Mouse (Mus musculus) thymus, postnatal 14 days (tissue): ENCODE measurements around the gene Thap8.
"Not testable (repeated sequence)": the region's sequence is repeated elsewhere in the genome, so short reads cannot be mapped to it uniquely, and the experiment has no call there.

Source experiments
- DNase-seq: peaks from one replicate; pipeline ENCODE4 v3.0.0; 2021

The Thap8 gene

GRCm38 (mm10) chr7:30279951-30280669 lies at the start of gene Thap8, which contains the start of gene Wdr62:
Gene Thap8 (plus strand): TSS chr7:30280094.
Gene Wdr62 (minus strand): TSS chr7:30280419.
- peak; percentile 92 for DNase-seq

DNA sequence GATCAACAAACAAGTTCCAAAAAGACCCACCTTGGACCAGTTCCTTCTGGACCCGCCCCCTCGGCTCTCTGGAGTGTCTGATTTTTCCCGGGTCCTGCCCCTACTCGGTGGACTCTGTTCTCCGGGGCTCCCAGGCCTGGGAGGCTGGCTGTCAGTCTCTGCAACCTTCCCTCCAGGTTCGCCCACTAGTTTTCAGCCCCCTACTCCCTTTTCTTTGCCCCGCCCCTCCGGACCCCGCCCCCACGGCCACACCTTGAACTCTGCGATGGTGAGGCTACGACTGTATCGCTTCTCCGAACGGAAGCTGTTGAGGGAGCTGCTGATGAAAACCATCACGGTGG lies 48.6 kb upstream of the Thap8 start:
- no peak for DNase-seq

GRCm38 (mm10) chr7:30231669-30232454 lies 48.0 kb upstream of the Thap8 start, which contains the start of the genes Polr2i and Tbcb:
Gene Polr2i (plus strand): TSS chr7:30231948.
Gene Tbcb (minus strand): TSS chr7:30232272.
- peak; percentile 96 for DNase-seq

GRCm38 (mm10) chr7:30232631-30233148 lies 47.2 kb upstream of the Thap8 start:
- DNase-seq: peak; percentile 69

DNA sequence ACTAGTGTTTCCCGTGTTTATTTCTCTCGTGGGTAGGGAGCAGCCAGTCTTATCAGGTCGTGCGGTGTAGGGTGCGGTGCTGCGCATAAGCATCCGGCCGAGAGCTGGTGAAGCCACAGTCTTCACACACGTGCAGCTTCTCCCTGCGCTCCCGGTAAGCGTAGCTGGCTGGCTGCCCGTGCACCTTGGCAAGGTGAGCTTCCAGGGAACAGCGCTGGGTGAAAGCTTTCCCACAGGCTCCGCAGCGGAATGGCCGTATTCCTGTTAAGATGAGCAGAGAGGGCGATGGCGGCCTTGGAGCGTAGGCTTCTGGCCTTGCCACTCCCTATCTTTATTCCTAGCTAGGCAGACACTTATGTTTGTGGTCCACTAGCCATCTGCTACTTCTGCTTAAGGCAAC lies 46.5 kb upstream of the Thap8 start:
- no peak for DNase-seq

GRCm38 (mm10) chr7:30234276-30234858 lies 45.5 kb upstream of the Thap8 start:
- DNase-seq: no peak

DNA sequence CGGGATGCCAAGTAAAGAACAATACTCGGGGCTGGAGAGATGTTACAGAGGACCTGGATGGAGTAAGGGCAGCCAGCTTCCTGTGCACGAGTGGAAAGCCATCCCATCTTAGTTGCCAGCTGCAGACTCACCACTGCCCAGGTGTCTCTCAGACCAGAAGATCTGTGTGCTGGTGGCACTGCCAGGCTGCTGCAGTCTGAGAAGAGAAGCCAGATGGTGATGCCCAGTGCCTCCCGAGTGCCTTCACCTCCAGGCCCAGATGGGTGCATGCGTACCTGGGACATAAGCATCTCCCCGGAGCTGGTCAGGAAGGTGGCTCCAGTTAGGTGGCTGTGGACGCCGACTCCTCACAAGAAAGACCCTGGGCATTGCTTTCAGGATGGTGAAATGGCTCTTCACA lies 44.8 kb upstream of the Thap8 start:
- DNase-seq: no peak

DNA sequence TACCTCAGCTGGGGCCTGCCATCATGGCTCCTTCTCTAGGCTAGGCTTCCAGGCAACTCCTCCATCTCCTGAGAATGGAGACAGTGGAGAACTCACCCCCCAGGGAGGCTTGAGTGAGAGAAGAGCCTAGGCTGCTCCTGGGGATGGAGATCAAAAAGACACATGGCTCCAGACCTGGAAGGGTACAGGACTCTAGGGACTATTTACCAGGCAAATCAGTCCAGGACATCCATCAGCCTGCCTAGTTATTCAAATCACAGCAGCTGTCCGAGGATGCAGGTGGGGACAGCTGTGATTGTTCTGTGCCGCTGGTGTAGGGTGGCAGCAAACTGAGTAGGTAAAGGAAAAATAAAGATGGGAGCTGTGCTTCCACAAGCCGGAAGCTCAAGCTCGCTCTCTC lies 44.3 kb upstream of the Thap8 start, which contains the start of gene Ovol3:
Gene Ovol3, minus strand, starts transcription at position 101 of the 400 bp plus-strand sequence.
- no peak for DNase-seq

DNA sequence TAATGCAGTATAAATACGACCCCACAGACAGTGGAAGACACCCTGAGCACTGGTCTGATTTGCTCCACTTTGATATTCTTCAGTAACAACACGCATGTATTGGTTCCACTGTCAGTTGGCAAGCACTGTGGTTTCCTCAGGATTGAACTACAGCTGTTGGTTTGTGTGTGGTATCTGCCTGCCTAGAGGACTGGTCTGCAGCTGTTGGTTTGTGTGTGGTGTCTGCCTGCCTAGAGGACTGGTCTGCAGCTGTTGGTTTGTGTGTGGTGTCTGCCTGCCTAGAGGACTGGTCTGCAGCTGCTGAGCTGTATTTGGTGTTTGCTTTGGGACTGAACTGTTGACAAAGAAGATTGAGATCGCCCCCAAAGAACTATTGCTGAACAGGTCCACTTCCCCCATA lies 42.5 kb upstream of the Thap8 start:
- DNase-seq: not testable (repeated sequence)

GRCm38 (mm10) chr7:30251956-30252954 lies 27.6 kb upstream of the Thap8 start:
- DNase-seq: no peak

- DNase-seq: no peak
These were observed 14.9 kb upstream of the Thap8 start for GRCm38 (mm10) chr7:30265041-30265440.

- DNase-seq: no peak
These were observed 14.4 kb upstream of the Thap8 start for GRCm38 (mm10) chr7:30265531-30265930.

GRCm38 (mm10) chr7:30265935-30266334 lies 14.0 kb upstream of the Thap8 start:
- DNase-seq: no peak

- no peak for DNase-seq
These were observed 13.1 kb upstream of the Thap8 start for GRCm38 (mm10) chr7:30266780-30267179.

GRCm38 (mm10) chr7:30269641-30270040 lies 10.3 kb upstream of the Thap8 start:
- no peak for DNase-seq

- no peak for DNase-seq
These were observed 5.5 kb upstream of the Thap8 start for GRCm38 (mm10) chr7:30274383-30274782.

- no peak for DNase-seq
These were observed 983 bp upstream of the Thap8 start for GRCm38 (mm10) chr7:30278911-30279310.

- DNase-seq: no peak
These were observed 358 bp upstream of the Thap8 start for GRCm38 (mm10) chr7:30279536-30279935.

- DNase-seq: peak; percentile 78
These were observed 810 bp downstream of the Thap8 start for GRCm38 (mm10) chr7:30280670-30281138.

DNA sequence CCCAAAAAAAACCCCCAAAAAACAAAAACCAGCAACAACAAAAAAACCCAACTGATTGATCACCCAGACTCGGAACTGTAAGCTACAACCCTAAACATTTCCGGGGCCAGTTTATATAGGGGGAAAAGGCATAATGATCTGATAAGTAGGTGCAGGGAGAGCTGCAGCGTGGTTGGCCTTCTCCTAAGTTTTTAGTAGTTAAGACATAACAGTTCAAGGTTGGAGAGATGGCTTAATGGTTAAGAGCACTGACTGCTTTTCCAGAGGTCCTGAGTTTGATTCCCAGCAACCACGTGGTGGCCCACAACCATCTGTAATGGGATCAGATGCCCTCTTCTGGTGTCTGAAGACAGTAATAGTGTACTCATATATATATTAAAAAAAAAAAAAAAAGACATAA lies 1.6 kb downstream of the Thap8 start:
- DNase-seq: no peak

- DNase-seq: no peak
These were observed 2.8 kb downstream of the Thap8 start for GRCm38 (mm10) chr7:30282740-30283139.
